Mouse (Mus musculus) thymus, postnatal 10 days (tissue): Measurements from ENCODE around the gene Scarf1.
"Not testable (repeated sequence)": the region's sequence is repeated elsewhere in the genome, so short reads cannot be mapped to it uniquely, and the experiment has no call there.

Experiments used
- DNase-seq, 2 experiments: peaks; one replicate each; pipeline ENCODE4 v3.0.0; 2021; ENCODE audit warnings: low spot score in 2 of 2

Gene Scarf1

GRCm38 (mm10) chr11:75537491-75538183 is 24.3 kb downstream of the Scarf1 start:
- DNase-seq, result peak; percentile 67 to 70

GRCm38 (mm10) chr11:75538184-75538969 is 25.0 kb downstream of the Scarf1 start:
- no peak for DNase-seq

- no peak for DNase-seq
Measured at GRCm38 (mm10) chr11:75538970-75539299, 25.6 kb downstream of the Scarf1 start.

- DNase-seq, result no peak
Measured at GRCm38 (mm10) chr11:75540209-75540608, 26.9 kb downstream of the Scarf1 start.

DNA sequence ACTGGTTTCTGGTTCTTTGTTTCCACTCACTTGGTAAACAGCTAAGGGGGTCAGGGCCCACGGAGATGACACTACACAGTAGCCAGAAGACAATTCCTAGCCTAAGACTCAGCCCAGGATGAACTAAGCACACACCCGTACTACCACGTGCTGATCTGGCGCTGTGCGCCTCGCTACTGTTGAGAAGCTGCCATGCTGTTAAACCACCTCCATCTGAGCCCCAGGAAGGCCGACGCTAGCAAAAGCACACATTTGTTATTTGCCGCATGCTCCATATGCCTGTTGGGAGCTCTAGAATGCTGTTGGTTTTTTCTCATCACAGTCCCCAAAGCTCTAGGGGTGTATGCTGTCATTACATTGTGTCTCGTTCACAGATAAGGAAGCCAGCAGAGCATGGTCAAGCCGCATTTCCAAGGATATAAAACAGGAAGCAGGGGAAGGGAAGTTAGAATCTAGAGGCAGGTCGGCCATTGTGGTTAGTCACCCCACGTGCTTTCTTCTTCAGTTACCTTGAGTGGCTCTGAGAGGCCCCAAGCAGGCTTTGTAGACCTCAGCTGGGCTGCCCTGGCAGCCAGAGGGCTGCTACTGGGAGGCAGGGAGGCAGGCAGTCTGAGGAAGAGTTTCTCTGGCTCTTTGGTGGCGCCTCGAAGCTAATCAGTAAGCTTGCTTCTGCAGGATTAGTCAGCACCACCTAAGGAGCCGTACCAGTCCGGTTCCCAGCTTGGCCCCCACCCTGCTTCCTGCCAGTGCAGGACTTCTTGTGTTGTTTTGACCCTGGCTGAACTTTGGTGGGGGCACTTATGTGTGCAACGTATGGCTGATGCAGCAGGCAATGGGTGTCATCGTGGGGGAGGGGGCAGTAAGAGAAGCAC is 27.6 kb downstream of the Scarf1 start:
- DNase-seq, result peak in 1 of 2 experiments; percentile 58

DNA sequence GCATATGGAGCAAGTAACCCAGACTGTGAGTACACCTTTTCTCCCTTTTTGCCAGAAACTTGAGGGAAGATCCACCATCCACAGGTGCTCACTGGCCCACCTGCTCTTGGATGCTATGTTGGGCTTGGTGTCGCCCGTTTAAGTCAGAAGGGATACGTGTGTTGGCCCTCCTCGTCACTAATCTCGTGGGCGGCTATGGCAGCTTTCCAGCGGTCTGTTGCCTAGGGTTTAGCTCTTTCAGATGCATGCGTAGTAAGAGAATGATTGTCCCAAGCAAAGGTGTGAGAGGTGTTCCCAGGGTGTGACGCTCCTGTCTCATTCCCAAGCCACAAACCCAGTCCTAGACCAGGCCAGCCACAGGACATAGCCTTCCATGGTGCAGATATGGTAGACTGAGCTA is 31.4 kb downstream of the Scarf1 start:
- no peak for DNase-seq

GRCm38 (mm10) chr11:75546057-75546456 is 32.7 kb downstream of the Scarf1 start:
- DNase-seq, result no peak

GRCm38 (mm10) chr11:75549658-75550111 is 36.3 kb downstream of the Scarf1 start:
- DNase-seq, result no peak

GRCm38 (mm10) chr11:75550200-75550946 is 37.0 kb downstream of the Scarf1 start:
- DNase-seq, result no peak

DNA sequence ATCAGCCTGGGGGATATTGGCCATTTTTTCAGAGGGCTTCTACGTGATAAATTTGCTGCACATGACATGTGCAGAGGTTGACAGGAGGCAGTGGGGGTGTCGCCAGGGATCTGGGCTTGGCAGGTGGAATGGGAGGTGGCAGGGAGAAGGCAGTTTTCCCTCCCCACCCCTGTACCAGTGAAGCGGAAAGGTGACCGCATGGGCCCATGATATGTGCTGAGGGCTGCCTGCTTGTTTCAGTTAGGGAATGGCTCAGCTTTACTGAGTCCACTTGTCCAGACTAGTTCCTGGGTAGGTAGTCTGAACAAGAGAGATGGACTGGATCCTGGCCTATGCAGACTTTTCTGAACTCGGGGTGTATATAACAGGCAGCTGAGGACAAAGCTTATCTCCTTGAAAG is 38.0 kb downstream of the Scarf1 start:
- no peak for DNase-seq

GRCm38 (mm10) chr11:75551961-75552441 is 38.7 kb downstream of the Scarf1 start:
- no peak for DNase-seq

- DNase-seq, result no peak
Measured at GRCm38 (mm10) chr11:75552906-75553482, 39.7 kb downstream of the Scarf1 start.

GRCm38 (mm10) chr11:75556006-75556405 is 42.7 kb downstream of the Scarf1 start:
- DNase-seq, result not testable (repeated sequence)

GRCm38 (mm10) chr11:75557142-75557541 is 43.8 kb downstream of the Scarf1 start:
- DNase-seq, result no peak

GRCm38 (mm10) chr11:75558101-75558500 is 44.8 kb downstream of the Scarf1 start:
- DNase-seq, result peak in 1 of 2 experiments; percentile 53

GRCm38 (mm10) chr11:75559870-75560504 is 46.6 kb downstream of the Scarf1 start:
- no peak for DNase-seq

GRCm38 (mm10) chr11:75560530-75561409 is 47.4 kb downstream of the Scarf1 start:
- DNase-seq, result peak; percentile 86 to 90

- DNase-seq, result no peak
Measured at GRCm38 (mm10) chr11:75561410-75561791, 48.1 kb downstream of the Scarf1 start.

- no peak for DNase-seq
Measured at GRCm38 (mm10) chr11:75562840-75563239, 49.5 kb downstream of the Scarf1 start.
